24 mouse cellular contexts compared by ENCODE assay signal in the genomic region with DNA sequence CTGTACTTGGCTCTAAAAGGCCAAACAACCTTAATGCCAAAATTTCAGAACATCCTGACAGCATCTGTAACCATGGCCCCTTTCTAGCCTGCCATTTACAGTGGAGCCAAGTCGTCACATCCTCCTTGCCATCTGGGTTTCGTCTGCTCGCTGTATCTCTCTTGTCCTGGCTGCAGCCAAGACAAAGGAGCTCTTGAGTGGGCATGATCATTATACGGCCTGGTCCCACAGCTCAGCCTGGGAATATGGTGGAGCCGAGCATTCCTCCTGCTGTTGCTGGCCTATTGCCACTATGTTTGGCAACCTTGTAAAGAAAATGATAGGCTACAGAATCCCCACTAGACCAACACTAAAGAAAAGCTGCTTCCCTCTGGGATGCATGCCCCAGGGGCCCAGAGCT. TPM values are rescaled to one million over a fixed set of nuclear protein-coding genes. Genes with fewer than 3 reads are reported as not detected.
DNase-seq lines count a peak whose midpoint lies in the region; ATAC-seq and TF ChIP-seq lines count a peak whose summit lies in the region.
"Had no signal": no experiment of that assay in that cellular context is flagged by ENCODE, and none has a peak within 500 bp of the region (broad histone marks: within the 10 kb centered on the region; RNA-seq: fewer than 3 reads in every experiment).

No protein-coding gene starts in this region.

- WGBS in forebrain, embryonic 15.5 days: 22% methylated on average over 5 of the region's 5 CpGs
- 87% methylated on average over 5 of the region's 5 CpGs for WGBS in forebrain, embryonic 11.5 days
- WGBS in lung, embryonic 14.5 days: 69% methylated on average over 5 of the region's 5 CpGs
- 36% methylated on average over 5 of the region's 5 CpGs for WGBS in neural tube, embryonic 15.5 days

- no peaks in the 10 kb centered on the region for H3K9me3 ChIP-seq in forebrain, embryonic 15.5 days
- no peaks in the 10 kb centered on the region for H3K9me3 ChIP-seq in forebrain, embryonic 11.5 days (ENCODE audit: control insufficient read depth, low read length)
- no peaks in the 10 kb centered on the region for H3K9me3 ChIP-seq in lung, embryonic 14.5 days (ENCODE audit: low read depth, low read length)
- no peaks in the 10 kb centered on the region for H3K9me3 ChIP-seq in neural tube, embryonic 15.5 days (replicated peaks)
- H3K9me3 ChIP-seq: embryonic facial prominence, embryonic 12.5 days; kidney, embryonic 15.5 days; limb, embryonic 15.5 days; liver, embryonic 15.5 days had no signal

- no peak for DNase-seq in forebrain, embryonic 11.5 days (ENCODE audit: low spot score)
- peak; percentile 32 for DNase-seq in lung, embryonic 14.5 days
- no peak for DNase-seq in lung, adult 18-20 months
- DNase-seq in right cerebral cortex, postnatal 10 days (ENCODE audit: low spot score in 2 of 2): peak; percentile 61 to 73
- no peak for DNase-seq in right cerebral cortex, postnatal 25 days
- DNase-seq in urinary bladder, postnatal 10 days (ENCODE audit: low spot score): no peak
- DNase-seq: adrenal gland, postnatal 36 days; B cell, adult 2 months; cerebellum, adult 2 months; gastrocnemius, postnatal 14 days; heart, adult 2 months; kidney, postnatal 4 days; lung, postnatal 4 days; thymus, postnatal 14 days had no signal

- no peak overlapping the region for H3K9ac ChIP-seq in forebrain, embryonic 15.5 days (replicated peaks)
- no peak overlapping the region for H3K9ac ChIP-seq in forebrain, embryonic 11.5 days (ENCODE audit: low read length)
- no peak overlapping the region for H3K9ac ChIP-seq in lung, embryonic 14.5 days
- H3K9ac ChIP-seq in neural tube, embryonic 15.5 days (replicated peaks): no peak overlapping the region
- H3K9ac ChIP-seq: embryonic facial prominence, embryonic 12.5 days; kidney, embryonic 15.5 days; limb, embryonic 15.5 days; liver, embryonic 15.5 days had no signal

- ATAC-seq in forebrain, embryonic 15.5 days (replicated peaks): peak; percentile 65
- no peak for ATAC-seq in forebrain, embryonic 11.5 days (replicated peaks; ENCODE audit: low FRiP score)
- ATAC-seq in lung, embryonic 14.5 days (ENCODE audit: insufficient read depth): no peak
- ATAC-seq in neural tube, embryonic 15.5 days (ENCODE audit: low FRiP score): no peak
- ATAC-seq: intestine, embryonic 16.5 days had no signal

- H3K4me2 ChIP-seq in forebrain, embryonic 15.5 days (replicated peaks): no peak overlapping the region
- H3K4me2 ChIP-seq in forebrain, embryonic 11.5 days (ENCODE audit: low read depth, low read length, severe bottlenecking): no peak overlapping the region
- no peak overlapping the region for H3K4me2 ChIP-seq in lung, embryonic 14.5 days
- H3K4me2 ChIP-seq in neural tube, embryonic 15.5 days: no peak overlapping the region
- H3K4me2 ChIP-seq: embryonic facial prominence, embryonic 12.5 days; kidney, embryonic 15.5 days; limb, embryonic 15.5 days; liver, embryonic 15.5 days had no signal

- peak overlapping the region; percentile 54 for H3K27ac ChIP-seq in forebrain, embryonic 15.5 days (replicated peaks)
- no peak overlapping the region for H3K27ac ChIP-seq in forebrain, embryonic 11.5 days (ENCODE audit: low read depth, low read length)
- no peak overlapping the region for H3K27ac ChIP-seq in lung, embryonic 14.5 days (ENCODE audit: low read depth)
- H3K27ac ChIP-seq in neural tube, embryonic 15.5 days (replicated peaks): peak overlapping the region; percentile 24
- H3K27ac ChIP-seq: embryonic facial prominence, embryonic 12.5 days; heart, adult 2 months; kidney, embryonic 15.5 days; limb, embryonic 15.5 days; liver, embryonic 15.5 days had no signal

- no peak for TF ChIP-seq CTCF in lung, embryonic 14.5 days (IDR thresholded peaks at IDR 0.05; ENCODE audit: low read depth)

- no peaks in the 10 kb centered on the region for H3K27me3 ChIP-seq in forebrain, embryonic 15.5 days
- no peaks in the 10 kb centered on the region for H3K27me3 ChIP-seq in forebrain, embryonic 11.5 days (ENCODE audit: control insufficient read depth, insufficient read depth, low read length)
- no peaks in the 10 kb centered on the region for H3K27me3 ChIP-seq in lung, embryonic 14.5 days (ENCODE audit: insufficient read depth, low read length)
- H3K27me3 ChIP-seq in neural tube, embryonic 15.5 days (replicated peaks): no peaks in the 10 kb centered on the region

- H3K36me3 ChIP-seq in forebrain, embryonic 15.5 days: no peaks in the 10 kb centered on the region
- no peaks in the 10 kb centered on the region for H3K36me3 ChIP-seq in forebrain, embryonic 11.5 days (ENCODE audit: control insufficient read depth, insufficient read depth, low read length)
- H3K36me3 ChIP-seq in lung, embryonic 14.5 days (ENCODE audit: insufficient read depth): no peaks in the 10 kb centered on the region
- peaks cover 25% of the 10 kb centered on the region for H3K36me3 ChIP-seq in neural tube, embryonic 15.5 days
- H3K36me3 ChIP-seq: embryonic facial prominence, embryonic 12.5 days; kidney, embryonic 15.5 days; limb, embryonic 15.5 days; liver, embryonic 15.5 days had no signal

- peaks cover 51% of the 10 kb centered on the region for H3K4me1 ChIP-seq in forebrain, embryonic 15.5 days
- peaks cover 9% of the 10 kb centered on the region; the same call in 1 of the 2 replicates for H3K4me1 ChIP-seq in forebrain, embryonic 11.5 days (replicated peaks; ENCODE audit: control insufficient read depth, insufficient read depth, low read length)
- no peaks in the 10 kb centered on the region for H3K4me1 ChIP-seq in lung, embryonic 14.5 days (ENCODE audit: insufficient read depth)
- peaks cover 36% of the 10 kb centered on the region for H3K4me1 ChIP-seq in neural tube, embryonic 15.5 days
- H3K4me1 ChIP-seq: kidney, embryonic 15.5 days; limb, embryonic 15.5 days; liver, embryonic 15.5 days had no signal

- H3K4me3 ChIP-seq in forebrain, embryonic 15.5 days: no peak overlapping the region
- no peak overlapping the region for H3K4me3 ChIP-seq in forebrain, embryonic 11.5 days (ENCODE audit: low read depth, low read length)
- no peak overlapping the region for H3K4me3 ChIP-seq in lung, embryonic 14.5 days (ENCODE audit: low read depth, low read length)
- no peak overlapping the region for H3K4me3 ChIP-seq in neural tube, embryonic 15.5 days (replicated peaks)
- H3K4me3 ChIP-seq: embryonic facial prominence, embryonic 12.5 days; erythroblast, embryonic 14.5 days; heart, adult 2 months; kidney, embryonic 15.5 days; limb, embryonic 15.5 days; liver, embryonic 15.5 days; myocyte had no signal

RNA-seq across cellular contexts. Expression of a gene that starts 6.3 kb away (rescaled TPM):
- polyA plus RNA-seq in forebrain, embryonic 15.5 days (2015; fragmentation: Nextera tagmentation; extraction: Ambion mirVana): 49.3 and 55.1 TPM in 2 replicates
- 16.4 and 24.7 TPM in 2 replicates for polyA plus RNA-seq in forebrain, embryonic 11.5 days (2014; fragmentation: Nextera tagmentation; extraction: Ambion mirVana)
- polyA plus RNA-seq in lung, embryonic 14.5 days (2014; fragmentation: Nextera tagmentation; extraction: Ambion mirVana): 6.3 and 6.9 TPM in 2 replicates
- polyA plus RNA-seq in neural tube, embryonic 15.5 days (2015; fragmentation: Nextera tagmentation; extraction: Ambion mirVana): 44.3 and 48.7 TPM in 2 replicates
- polyA plus RNA-seq: erythroblast, embryonic 14.5 days had no signal

RNA-seq across cellular contexts. Expression of a gene that starts 26.1 kb away (rescaled TPM):
- 0.41 TPM in 2 replicates for polyA plus RNA-seq in forebrain, embryonic 15.5 days (2015; fragmentation: Nextera tagmentation; extraction: Ambion mirVana)
- 0.56 and 0.96 TPM in 2 replicates for polyA plus RNA-seq in forebrain, embryonic 11.5 days (2014; fragmentation: Nextera tagmentation; extraction: Ambion mirVana)
- 0.43 and 0.46 TPM in 2 replicates for polyA plus RNA-seq in lung, embryonic 14.5 days (2014; fragmentation: Nextera tagmentation; extraction: Ambion mirVana)
- polyA plus RNA-seq in neural tube, embryonic 15.5 days (2015; fragmentation: Nextera tagmentation; extraction: Ambion mirVana): 0.31 and 0.50 TPM in 2 replicates
- polyA plus RNA-seq: cerebellum, adult 2 months; erythroblast, embryonic 14.5 days; heart, adult 2 months; intestine, embryonic 16.5 days; small intestine, adult 2 months had no signal

RNA-seq across cellular contexts. Expression of a gene that starts 26.9 kb away (rescaled TPM):
- 20.5 and 22.2 TPM in 2 replicates for polyA plus RNA-seq in forebrain, embryonic 15.5 days (2015; fragmentation: Nextera tagmentation; extraction: Ambion mirVana)
- polyA plus RNA-seq in forebrain, embryonic 11.5 days (2014; fragmentation: Nextera tagmentation; extraction: Ambion mirVana): 1.3 and 2.1 TPM in 2 replicates
- 0.43 and 0.53 TPM in 2 replicates for polyA plus RNA-seq in lung, embryonic 14.5 days (2014; fragmentation: Nextera tagmentation; extraction: Ambion mirVana)
- polyA plus RNA-seq in neural tube, embryonic 15.5 days (2015; fragmentation: Nextera tagmentation; extraction: Ambion mirVana): 40.2 and 46.1 TPM in 2 replicates
- polyA plus RNA-seq: erythroblast, embryonic 14.5 days; myocyte had no signal

RNA-seq across cellular contexts. Expression of a gene that starts 57.0 kb away (rescaled TPM):
- 505 and 521 TPM in 2 replicates for polyA plus RNA-seq in forebrain, embryonic 15.5 days (2015; fragmentation: Nextera tagmentation; extraction: Ambion mirVana)
- polyA plus RNA-seq in forebrain, embryonic 11.5 days (2014; fragmentation: Nextera tagmentation; extraction: Ambion mirVana): 653 and 672 TPM in 2 replicates
- 558 and 560 TPM in 2 replicates for polyA plus RNA-seq in lung, embryonic 14.5 days (2014; fragmentation: Nextera tagmentation; extraction: Ambion mirVana)
- polyA plus RNA-seq in neural tube, embryonic 15.5 days (2015; fragmentation: Nextera tagmentation; extraction: Ambion mirVana): 477 and 496 TPM in 2 replicates

Comparison
In these comparisons a context has a peak if more than half of its experiments do, and no peak if none do; other contexts are left out.
1. H3K27ac ChIP-seq: peak in forebrain, embryonic 15.5 days (single experiment) and neural tube, embryonic 15.5 days (single experiment); none in forebrain, embryonic 11.5 days (single experiment) and lung, embryonic 14.5 days (single experiment).
2. DNase-seq: peak in lung, embryonic 14.5 days (single experiment) and right cerebral cortex, postnatal 10 days (2 of 2); none in forebrain, embryonic 11.5 days (single experiment), lung, adult 18-20 months (0 of 2), right cerebral cortex, postnatal 25 days (single experiment) and urinary bladder, postnatal 10 days (single experiment).